Mouse (Mus musculus) liver, adult 2 months (tissue): Measurements from ENCODE around the gene Plpp1.

Source experiments
- CTCF ChIP-seq: fragments of 200-500 bp; IDR thresholded peaks from 2 replicates; pipeline ENCODE4 v1.5.1; 2011; ENCODE audit warnings: low read depth, low read length, control low read depth
- POLR2A ChIP-seq: fragments of 200-500 bp; IDR thresholded peaks from 2 replicates; pipeline ENCODE4 v1.6.1; 2011; ENCODE audit warnings: low read length, control low read depth; ENCODE audit not compliant: insufficient read depth; ENCODE audit errors: extremely low read depth

- TF ChIP-seq CTCF, result no peak
- no peak for TF ChIP-seq POLR2A
Measured at GRCm38 (mm10) chr13:112870039-112870690, 69.6 kb downstream of the Plpp1 start.
